Mouse (Mus musculus): ENCODE measurements around the gene Tgif2. TPM values are rescaled to one million over a fixed set of nuclear protein-coding genes. Genes with fewer than 3 reads are reported as not detected.

Tgif2 gene
- polyA plus RNA-seq, 1 experiment from 2014 or later, result 100.0 TPM

DNA sequence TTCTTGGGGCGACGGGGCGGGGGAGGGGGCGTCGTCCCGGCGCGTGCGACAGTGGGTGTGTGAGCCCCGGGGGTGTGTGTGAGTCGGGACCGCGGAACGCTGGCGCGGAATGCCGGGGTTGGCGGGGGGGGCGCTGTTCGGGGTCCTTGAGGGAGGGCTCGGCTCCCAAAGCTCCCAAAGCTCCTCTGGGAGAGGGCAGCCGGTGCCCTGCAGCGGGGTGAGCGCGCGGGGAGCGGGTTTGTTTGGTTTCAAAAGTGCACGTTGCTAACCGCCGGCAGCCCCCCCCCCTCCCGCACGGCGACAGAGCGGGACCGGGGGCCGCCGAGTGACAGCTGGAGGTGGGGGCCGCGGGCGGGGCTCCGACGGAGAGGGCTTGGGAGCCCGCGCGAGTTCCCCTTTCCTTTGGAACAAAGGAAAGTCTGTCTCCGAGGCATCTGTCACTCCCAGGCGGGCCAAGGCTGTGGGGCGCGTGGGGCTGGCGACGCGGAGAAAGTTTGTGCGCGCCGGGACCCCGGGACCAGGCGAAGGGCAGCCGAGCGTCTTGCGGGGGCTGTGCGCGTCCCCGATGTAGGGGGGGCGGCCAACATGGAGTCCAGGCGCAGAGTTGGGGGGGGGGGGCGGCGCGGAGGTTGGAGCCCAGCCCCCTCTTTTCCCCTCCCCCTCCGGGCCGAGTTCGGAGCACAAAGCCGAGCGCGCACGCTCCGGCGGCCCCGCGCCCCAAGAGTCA, 657 bp downstream of the Tgif2 start:
- under 1% methylated on average over 52 of the region's 79 CpGs for WGBS
- peaks cover 27% of the 10 kb centered on the region for H3K4me1 ChIP-seq (ENCODE audit: control insufficient read depth, insufficient read depth, low read length)

DNA sequence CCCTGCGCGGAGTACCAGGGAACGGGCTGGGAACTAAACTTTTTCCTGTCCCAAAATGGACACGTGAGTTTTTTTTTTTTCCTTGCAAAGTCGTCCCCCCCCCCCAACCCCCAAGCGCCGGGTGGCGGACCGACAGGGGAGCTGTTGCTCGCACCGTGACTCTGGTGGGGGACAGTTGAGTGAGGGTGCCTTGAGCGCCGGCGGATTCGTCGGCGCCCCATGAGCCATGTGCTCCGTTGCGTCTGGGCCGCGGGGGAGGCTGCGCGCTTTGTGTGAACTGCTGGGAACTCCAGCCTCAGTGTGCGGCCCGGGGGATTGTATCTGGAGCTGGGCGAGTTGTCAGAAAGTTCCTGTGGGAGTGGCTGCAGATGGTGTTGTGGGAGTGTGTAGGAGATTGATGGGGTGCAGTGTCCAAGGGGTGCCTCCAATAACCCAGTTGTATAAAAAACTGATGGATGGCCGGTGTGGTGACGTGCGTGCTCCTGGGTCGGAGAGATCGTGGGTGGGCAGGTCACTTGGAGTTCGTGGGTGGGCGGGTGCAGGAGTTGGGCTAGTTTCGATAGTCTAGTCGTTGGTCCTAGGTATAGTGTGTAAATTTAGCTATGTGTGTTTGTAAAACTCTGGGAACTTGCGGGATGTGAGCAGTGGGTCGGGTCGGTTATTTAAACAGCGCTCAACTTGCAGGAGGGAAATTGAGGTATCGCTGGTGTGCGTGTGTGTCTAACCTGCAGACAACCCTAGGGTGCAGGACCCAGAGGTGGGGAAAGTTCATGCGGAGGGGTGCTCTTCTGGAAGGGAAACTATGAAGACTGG, 1.4 kb downstream of the Tgif2 start:
- peak overlapping the region; percentile 98 for H3K4me3 ChIP-seq (ENCODE audit: low read depth, low read length)
- ATAC-seq (ENCODE audit: insufficient number of reproducible peaks, low FRiP score, low TSS enrichment, low read depth), result no peak
- DNase-seq (ENCODE audit: low spot score), result peak; percentile 80

More for the DNA sequence above, 657 bp downstream of the Tgif2 start:
- Histone ChIP-seq H3K4me2 (ENCODE audit: low read depth, severe bottlenecking) (peak overlapping the region; percentile 95), H3K27me3 (ENCODE audit: control insufficient read depth, insufficient read depth, low read length) (no peaks in the 10 kb centered on the region), H3K36me3 (ENCODE audit: control insufficient read depth, insufficient read depth, low read length) (peaks cover 10% of the 10 kb centered on the region), H3K27ac (replicated peaks; ENCODE audit: low read depth, low read length) (peak overlapping the region; percentile 96), H3K9me3 (ENCODE audit: control insufficient read depth, low read length) (no peaks in the 10 kb centered on the region), H3K9ac (ENCODE audit: low read length) (peak overlapping the region; percentile 95), H3K4me3 (ENCODE audit: low read depth, low read length) (peak overlapping the region; percentile 98)
- ATAC-seq (ENCODE audit: insufficient number of reproducible peaks, low FRiP score, low TSS enrichment, low read depth) (peak; percentile 55), DNase-seq (ENCODE audit: low spot score) (peak; percentile 84)

DNA sequence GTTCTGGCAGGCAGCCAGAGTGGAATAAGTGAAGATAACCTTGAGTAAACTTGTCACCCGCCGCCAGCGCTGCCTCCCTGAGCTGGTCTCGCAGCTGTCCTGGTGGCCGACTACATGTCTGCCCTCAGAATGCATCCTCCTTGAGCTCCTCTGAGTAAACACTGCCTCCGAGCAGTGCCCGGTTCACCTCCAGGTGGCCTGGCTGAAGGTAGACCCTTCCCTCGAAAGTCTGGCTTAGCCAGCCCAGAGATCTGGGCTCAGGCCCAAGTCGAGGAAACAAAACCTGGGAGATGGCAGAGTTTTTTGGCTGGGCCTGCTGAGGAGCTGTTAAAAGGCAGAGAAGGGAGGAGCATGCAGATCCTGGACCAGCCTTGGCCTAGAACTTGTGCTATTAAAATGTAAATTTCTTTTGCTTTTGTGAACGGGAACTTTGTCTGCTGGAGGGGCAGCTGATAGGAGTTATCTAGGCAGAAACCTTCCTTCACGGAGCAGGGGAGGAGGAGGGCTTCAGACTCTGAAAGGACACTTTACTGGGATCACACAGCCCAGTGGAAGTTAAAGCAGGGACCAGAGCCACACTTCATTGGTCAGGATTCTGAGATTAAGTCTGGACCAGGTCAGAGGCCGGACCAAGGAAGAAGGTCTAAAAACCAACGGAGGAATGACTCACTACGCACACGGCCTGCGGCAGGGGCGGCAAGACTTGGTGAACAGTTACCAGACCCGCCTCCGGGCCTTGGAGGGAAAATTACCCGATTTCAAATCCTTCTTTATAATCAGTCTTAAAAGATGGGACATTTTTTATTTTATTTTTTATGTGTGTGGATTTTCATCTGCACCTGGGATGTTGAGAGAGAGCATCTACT, 2.3 kb downstream of the Tgif2 start:
- 2% methylated on average over 20 of the region's 20 CpGs for WGBS
- Histone ChIP-seq H3K27ac (replicated peaks; ENCODE audit: low read depth, low read length) (peak overlapping the region; percentile 40; the same call in 1 of the 2 replicates), H3K4me1 (ENCODE audit: control insufficient read depth, insufficient read depth, low read length) (peaks cover 27% of the 10 kb centered on the region), H3K4me3 (ENCODE audit: low read depth, low read length) (peak overlapping the region; percentile 98), H3K9ac (ENCODE audit: low read length) (peak overlapping the region; percentile 95), H3K9me3 (ENCODE audit: control insufficient read depth, low read length) (no peaks in the 10 kb centered on the region), H3K4me2 (ENCODE audit: low read depth, severe bottlenecking) (peak overlapping the region; percentile 95), H3K27me3 (ENCODE audit: control insufficient read depth, insufficient read depth, low read length) (no peaks in the 10 kb centered on the region), H3K36me3 (ENCODE audit: control insufficient read depth, insufficient read depth, low read length) (peaks cover 12% of the 10 kb centered on the region)
- no peak for ATAC-seq (ENCODE audit: insufficient number of reproducible peaks, low FRiP score, low TSS enrichment, low read depth)
- DNase-seq (ENCODE audit: low spot score), result peak; percentile 49

More for the DNA sequence above, 1.4 kb downstream of the Tgif2 start:
- WGBS, result under 1% methylated on average over 42 of the region's 42 CpGs
- Histone ChIP-seq H3K4me2 (ENCODE audit: low read depth, severe bottlenecking) (peak overlapping the region; percentile 95), H3K9me3 (ENCODE audit: control insufficient read depth, low read length) (no peaks in the 10 kb centered on the region), H3K27ac (replicated peaks; ENCODE audit: low read depth, low read length) (peak overlapping the region; percentile 96), H3K9ac (ENCODE audit: low read length) (peak overlapping the region; percentile 95), H3K27me3 (ENCODE audit: control insufficient read depth, insufficient read depth, low read length) (no peaks in the 10 kb centered on the region), H3K4me1 (ENCODE audit: control insufficient read depth, insufficient read depth, low read length) (peaks cover 27% of the 10 kb centered on the region), H3K36me3 (ENCODE audit: control insufficient read depth, insufficient read depth, low read length) (peaks cover 13% of the 10 kb centered on the region)

DNA sequence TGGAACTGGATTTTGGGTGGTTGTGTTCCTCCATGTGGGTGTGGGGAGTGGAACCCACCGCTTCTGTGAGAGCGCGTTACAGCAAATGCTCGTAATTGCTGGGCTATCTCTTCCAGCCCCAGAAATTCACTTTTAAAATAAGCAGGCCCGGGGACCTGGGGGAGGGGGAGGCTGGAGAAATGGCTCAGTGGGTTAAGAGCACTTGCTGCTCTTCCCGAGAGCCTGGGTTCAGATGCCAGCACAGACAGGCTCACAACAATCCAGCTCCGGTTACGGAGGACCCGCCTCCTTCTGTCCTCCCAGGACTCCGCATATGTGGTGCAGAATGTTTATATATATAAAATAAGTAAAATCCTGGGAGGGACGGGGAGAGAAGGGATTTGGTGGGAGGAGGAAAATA, 2.9 kb downstream of the Tgif2 start:
- 10% methylated on average over 11 of the region's 11 CpGs for WGBS
- DNase-seq (ENCODE audit: low spot score) (peak; percentile 29), ATAC-seq (ENCODE audit: insufficient number of reproducible peaks, low FRiP score, low TSS enrichment, low read depth) (no peak)

DNA sequence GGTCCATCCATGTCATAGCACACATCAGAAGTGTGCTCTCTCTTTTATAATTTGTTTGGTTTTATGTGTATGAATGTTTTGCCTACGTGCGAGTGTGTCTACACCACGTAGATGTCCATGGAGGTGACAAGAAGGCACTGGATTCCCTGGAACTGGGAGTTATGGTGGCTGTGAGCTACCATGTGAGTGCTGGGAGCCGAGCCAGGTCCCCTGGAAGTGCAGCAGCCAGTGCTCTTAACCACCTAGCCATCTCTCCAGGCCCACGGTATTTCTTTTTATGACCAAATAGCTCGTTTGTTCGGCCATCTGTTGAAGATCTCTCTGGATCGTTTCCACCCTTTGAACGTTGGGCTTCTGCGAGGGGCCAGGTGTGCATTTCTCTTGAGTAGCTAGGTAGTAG, 3.5 kb downstream of the Tgif2 start:
- Histone ChIP-seq H3K9ac (ENCODE audit: low read length) (no peak overlapping the region), H3K36me3 (ENCODE audit: control insufficient read depth, insufficient read depth, low read length) (peaks cover 14% of the 10 kb centered on the region), H3K9me3 (ENCODE audit: control insufficient read depth, low read length) (no peaks in the 10 kb centered on the region), H3K27me3 (ENCODE audit: control insufficient read depth, insufficient read depth, low read length) (no peaks in the 10 kb centered on the region), H3K4me3 (ENCODE audit: low read depth, low read length) (no peak overlapping the region), H3K4me2 (ENCODE audit: low read depth, severe bottlenecking) (no peak overlapping the region; the same call in 1 of the 2 replicates), H3K4me1 (ENCODE audit: control insufficient read depth, insufficient read depth, low read length) (peaks cover 27% of the 10 kb centered on the region), H3K27ac (replicated peaks; ENCODE audit: low read depth, low read length) (no peak overlapping the region)
- no peak for DNase-seq (ENCODE audit: low spot score)
- WGBS, result 47% methylated on average over 10 of the region's 10 CpGs
- ATAC-seq (ENCODE audit: insufficient number of reproducible peaks, low FRiP score, low TSS enrichment, low read depth), result no peak

More for the DNA sequence above, 2.9 kb downstream of the Tgif2 start:
- peaks cover 27% of the 10 kb centered on the region for H3K4me1 ChIP-seq (ENCODE audit: control insufficient read depth, insufficient read depth, low read length)
- H3K27ac ChIP-seq (replicated peaks; ENCODE audit: low read depth, low read length), result no peak overlapping the region
- peak overlapping the region; percentile 95 for H3K4me2 ChIP-seq (ENCODE audit: low read depth, severe bottlenecking)
- peaks cover 14% of the 10 kb centered on the region for H3K36me3 ChIP-seq (ENCODE audit: control insufficient read depth, insufficient read depth, low read length)
- H3K4me3 ChIP-seq (ENCODE audit: low read depth, low read length), result peak overlapping the region; percentile 98
- H3K27me3 ChIP-seq (ENCODE audit: control insufficient read depth, insufficient read depth, low read length), result no peaks in the 10 kb centered on the region
- no peak overlapping the region; the same call in 1 of the 2 replicates for H3K9ac ChIP-seq (ENCODE audit: low read length)
- H3K9me3 ChIP-seq (ENCODE audit: control insufficient read depth, low read length), result no peaks in the 10 kb centered on the region

DNA sequence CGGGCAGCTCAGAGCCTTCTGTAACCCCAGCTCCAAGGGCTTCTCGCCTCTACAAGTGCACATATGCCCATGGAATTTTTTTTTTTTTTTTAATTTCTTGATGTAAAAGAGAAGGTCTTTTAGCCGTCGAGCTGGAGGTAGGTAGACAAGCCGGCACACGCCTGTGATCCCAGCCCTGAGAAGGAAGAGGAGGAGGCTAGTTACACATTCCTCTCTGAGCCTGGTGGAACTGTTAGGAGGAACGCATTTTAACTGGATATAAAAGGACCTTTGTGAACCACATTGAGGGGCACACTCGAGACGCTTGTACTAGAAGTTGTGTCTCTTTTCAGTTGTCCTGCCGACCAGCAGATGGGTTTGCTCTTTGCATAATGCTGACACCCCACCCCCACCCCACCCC, 4.9 kb downstream of the Tgif2 start:
- Histone ChIP-seq H3K4me2 (ENCODE audit: low read depth, severe bottlenecking) (no peak overlapping the region), H3K36me3 (ENCODE audit: control insufficient read depth, insufficient read depth, low read length) (peaks cover 16% of the 10 kb centered on the region), H3K4me1 (ENCODE audit: control insufficient read depth, insufficient read depth, low read length) (peaks cover 23% of the 10 kb centered on the region), H3K4me3 (ENCODE audit: low read depth, low read length) (no peak overlapping the region), H3K27ac (replicated peaks; ENCODE audit: low read depth, low read length) (no peak overlapping the region), H3K9ac (ENCODE audit: low read length) (no peak overlapping the region), H3K9me3 (ENCODE audit: control insufficient read depth, low read length) (no peaks in the 10 kb centered on the region), H3K27me3 (ENCODE audit: control insufficient read depth, insufficient read depth, low read length) (no peaks in the 10 kb centered on the region)
- WGBS, result 67% methylated on average over 10 of the region's 10 CpGs
- DNase-seq (ENCODE audit: low spot score) (no peak), ATAC-seq (ENCODE audit: insufficient number of reproducible peaks, low FRiP score, low TSS enrichment, low read depth) (no peak)

DNA sequence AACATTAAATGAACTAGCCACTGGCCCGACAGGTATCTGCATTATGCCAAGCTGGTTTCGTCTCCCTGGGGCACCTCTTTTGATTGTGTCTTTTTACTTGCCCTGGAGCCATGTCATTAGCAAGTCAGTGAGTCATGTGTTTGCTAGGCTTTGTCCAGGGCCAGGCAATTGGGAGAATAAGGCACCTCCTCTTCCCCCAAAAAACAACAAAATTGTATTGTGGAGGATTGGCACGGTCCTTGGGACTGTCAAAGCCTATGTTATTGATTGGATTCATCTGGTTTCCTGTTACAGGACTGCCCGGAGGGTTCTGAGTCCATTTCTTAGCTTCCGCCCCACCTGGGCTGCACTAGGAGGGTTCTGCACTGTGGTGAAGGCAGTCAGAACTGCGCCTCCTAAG, 7.8 kb downstream of the Tgif2 start:
- peaks cover 18% of the 10 kb centered on the region for H3K36me3 ChIP-seq (ENCODE audit: control insufficient read depth, insufficient read depth, low read length)
- ATAC-seq (ENCODE audit: insufficient number of reproducible peaks, low FRiP score, low TSS enrichment, low read depth), result no peak
- WGBS, result 62% methylated on average over 6 of the region's 6 CpGs
- no peak overlapping the region for H3K4me2 ChIP-seq (ENCODE audit: low read depth, severe bottlenecking)
- H3K9me3 ChIP-seq (ENCODE audit: control insufficient read depth, low read length), result no peaks in the 10 kb centered on the region
- H3K4me3 ChIP-seq (ENCODE audit: low read depth, low read length), result no peak overlapping the region
- H3K27ac ChIP-seq (replicated peaks; ENCODE audit: low read depth, low read length), result no peak overlapping the region
- H3K4me1 ChIP-seq (ENCODE audit: control insufficient read depth, insufficient read depth, low read length), result peaks cover 11% of the 10 kb centered on the region
- DNase-seq (ENCODE audit: low spot score), result no peak
- H3K9ac ChIP-seq (ENCODE audit: low read length), result no peak overlapping the region
- no peaks in the 10 kb centered on the region for H3K27me3 ChIP-seq (ENCODE audit: control insufficient read depth, insufficient read depth, low read length)

Measured in limb, embryonic 11.5 days (tissue).